Mouse (Mus musculus) CH12.LX (cell line): ENCODE results near the gene Lrrc23.
A peak's percentile ranks its signal among the peaks of the same experiment; 100 is the strongest.

ENCODE experiments used
- EP300 ChIP-seq: IDR thresholded peaks from 2 replicates; pipeline ENCODE4 v1.6.1; 2011; ENCODE audit warnings: low read length, improper control_type of control experiment
- HCFC1 ChIP-seq: IDR thresholded peaks from 2 replicates; pipeline ENCODE4 v1.6.1; 2012; ENCODE audit warnings: low read depth, mild to moderate bottlenecking, inconsistent platforms, low read length, improper control_type of control experiment
- IRF4 ChIP-seq: IDR thresholded peaks from 2 replicates; pipeline ENCODE4 v1.6.1; 2014; ENCODE audit warnings: low read depth, mild to moderate bottlenecking, inconsistent platforms, low read length, improper control_type of control experiment
- MAFK ChIP-seq: IDR thresholded peaks from 2 replicates; pipeline ENCODE4 v1.6.1; 2011; ENCODE audit warnings: low read length, improper control_type of control experiment; ENCODE audit not compliant: insufficient replicate concordance
- NRF1 ChIP-seq: IDR thresholded peaks from 2 replicates; pipeline ENCODE4 v1.6.1; 2014; ENCODE audit warnings: low read depth, mild to moderate bottlenecking, inconsistent platforms, low read length, improper control_type of control experiment, moderate library complexity
- POLR2A ChIP-seq: IDR thresholded peaks from 2 replicates; pipeline ENCODE4 v1.6.1; 2011; ENCODE audit warnings: low read depth, mild to moderate bottlenecking, improper control_type of control experiment, low read length
- TBP ChIP-seq: conservative IDR thresholded peaks from 2 replicates; pipeline ENCODE4 v1.6.1; 2011; ENCODE audit warnings: low read depth, low read length, improper control_type of control experiment
- ZC3H11A ChIP-seq: IDR thresholded peaks from 2 replicates; pipeline ENCODE4 v1.6.1; 2012; ENCODE audit warnings: low read depth, mild to moderate bottlenecking, inconsistent platforms, low read length, improper control_type of control experiment

DNA sequence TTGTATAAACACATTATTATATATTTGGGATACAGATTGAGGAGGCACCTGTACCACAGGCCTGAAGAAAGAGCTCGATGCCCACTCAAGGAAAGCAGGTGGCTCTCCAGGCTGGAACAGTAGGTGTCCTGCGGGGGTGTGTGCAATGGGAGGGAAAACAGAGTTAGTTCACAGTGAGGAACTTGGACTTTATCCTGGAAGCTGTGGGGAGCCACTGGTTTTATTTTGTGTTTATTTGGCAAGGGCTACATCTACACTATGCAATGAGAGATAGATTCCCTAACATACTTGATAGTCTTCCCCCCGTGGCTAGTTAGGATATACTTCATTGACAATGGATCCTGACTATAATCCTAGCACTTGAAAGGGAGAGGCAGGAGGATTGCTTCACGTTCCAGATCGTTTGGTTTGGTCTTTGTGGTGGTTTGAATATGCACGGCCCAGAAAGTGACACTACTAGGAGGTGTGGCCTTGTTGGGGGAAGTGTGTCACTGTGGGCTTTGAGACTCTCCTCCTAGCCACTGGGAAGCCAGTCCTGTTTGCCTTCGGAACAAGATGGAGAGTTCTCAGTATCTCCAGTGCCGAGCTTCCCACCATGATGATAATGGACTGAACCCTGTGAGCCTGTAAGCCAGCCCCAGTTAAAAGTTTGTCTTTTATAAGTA is 7.4 kb upstream of the Lrrc23 start:
- TF ChIP-seq HCFC1 = no peak
- no peak for TF ChIP-seq IRF4
- TF ChIP-seq EP300 = no peak
- TF ChIP-seq TBP = peak; percentile 85
- peak; percentile 75 for TF ChIP-seq POLR2A
- TF ChIP-seq NRF1 = no peak
- TF ChIP-seq MAFK = no peak
- TF ChIP-seq ZC3H11A = no peak
